In the genomic region with DNA sequence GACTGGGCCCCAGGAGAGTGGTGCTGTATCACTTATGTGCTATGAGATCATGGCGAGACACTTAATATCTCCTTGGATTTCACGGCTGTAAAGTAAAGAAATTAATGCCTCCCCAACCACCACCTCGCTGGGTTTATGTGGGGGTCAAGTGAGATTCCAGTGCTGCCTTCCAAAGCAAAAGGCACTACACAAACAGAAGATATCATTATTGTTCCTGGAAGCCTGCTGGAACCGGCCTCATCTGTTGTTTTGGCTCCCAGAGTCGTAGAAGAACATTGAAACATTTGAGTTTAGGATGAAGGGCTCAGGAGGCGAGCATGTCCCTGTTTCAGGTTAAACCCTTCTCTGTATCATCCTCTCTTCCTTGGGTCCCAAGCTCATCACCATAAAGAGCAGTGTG, we compare ENCODE assay signal across 27 mouse cellular contexts.
A peak's percentile ranks its signal among the peaks of the same experiment; 100 is the strongest.
DNase-seq lines count a peak whose midpoint lies in the region; ATAC-seq lines count a peak whose summit lies in the region.
"Had no signal": no experiment of that assay in that cellular context is flagged by ENCODE, and none has a peak within 500 bp of the region (broad histone marks: within the 10 kb centered on the region; RNA-seq: fewer than 3 reads in every experiment).

No protein-coding gene starts in this region.

- H3K9me3 ChIP-seq in embryonic facial prominence, embryonic 14.5 days (ENCODE audit: control insufficient read depth, low read length): no peaks in the 10 kb centered on the region
- H3K9me3 ChIP-seq in embryonic facial prominence, embryonic 10.5 days: no peaks in the 10 kb centered on the region
- no peaks in the 10 kb centered on the region for H3K9me3 ChIP-seq in heart, embryonic 15.5 days (replicated peaks)
- H3K9me3 ChIP-seq in midbrain, embryonic 11.5 days (ENCODE audit: control insufficient read depth, low read length): no peaks in the 10 kb centered on the region
- no peaks in the 10 kb centered on the region for H3K9me3 ChIP-seq in midbrain, embryonic 15.5 days
- H3K9me3 ChIP-seq: hindbrain, embryonic 15.5 days; neural tube, embryonic 15.5 days had no signal

- no peak overlapping the region for H3K4me2 ChIP-seq in embryonic facial prominence, embryonic 14.5 days (ENCODE audit: low read depth, low read length)
- no peak overlapping the region for H3K4me2 ChIP-seq in heart, embryonic 15.5 days
- H3K4me2 ChIP-seq in midbrain, embryonic 11.5 days: no peak overlapping the region
- no peak overlapping the region for H3K4me2 ChIP-seq in midbrain, embryonic 15.5 days
- H3K4me2 ChIP-seq: hindbrain, embryonic 15.5 days; neural tube, embryonic 15.5 days had no signal

- H3K27me3 ChIP-seq in embryonic facial prominence, embryonic 14.5 days (replicated peaks; ENCODE audit: control insufficient read depth, insufficient read depth, low read length): no peaks in the 10 kb centered on the region
- H3K27me3 ChIP-seq in embryonic facial prominence, embryonic 10.5 days (replicated peaks; ENCODE audit: low read depth, poor library complexity, severe bottlenecking): no peaks in the 10 kb centered on the region
- H3K27me3 ChIP-seq in heart, embryonic 15.5 days: no peaks in the 10 kb centered on the region
- H3K27me3 ChIP-seq in midbrain, embryonic 11.5 days (ENCODE audit: control insufficient read depth, insufficient read depth, low read length): no peaks in the 10 kb centered on the region
- no peaks in the 10 kb centered on the region for H3K27me3 ChIP-seq in midbrain, embryonic 15.5 days (replicated peaks)
- H3K27me3 ChIP-seq: CH12.LX; hindbrain, embryonic 15.5 days; neural tube, embryonic 15.5 days had no signal

- H3K36me3 ChIP-seq in embryonic facial prominence, embryonic 14.5 days (ENCODE audit: control insufficient read depth, insufficient read depth, low read length): no peaks in the 10 kb centered on the region
- no peaks in the 10 kb centered on the region for H3K36me3 ChIP-seq in embryonic facial prominence, embryonic 10.5 days (replicated peaks)
- H3K36me3 ChIP-seq in heart, embryonic 15.5 days: no peaks in the 10 kb centered on the region
- no peaks in the 10 kb centered on the region for H3K36me3 ChIP-seq in midbrain, embryonic 11.5 days (ENCODE audit: control insufficient read depth, insufficient read depth, low read length)
- H3K36me3 ChIP-seq in midbrain, embryonic 15.5 days (replicated peaks): no peaks in the 10 kb centered on the region
- H3K36me3 ChIP-seq: hindbrain, embryonic 15.5 days; neural tube, embryonic 15.5 days had no signal

- DNase-seq in embryonic facial prominence, embryonic 14.5 days (ENCODE audit: low spot score): peak; percentile 45
- no peak for DNase-seq in embryonic facial prominence, embryonic 10.5 days (ENCODE audit: low spot score)
- DNase-seq in heart, postnatal 25 days (ENCODE audit: low spot score): no peak
- peak; percentile 31 for DNase-seq in midbrain, embryonic 11.5 days (ENCODE audit: low spot score, missing footprints)
- no peak for DNase-seq in adrenal gland, adult 2 months
- DNase-seq: adrenal gland, adult 8-10 months; cerebellum, adult 8-10 months; cerebellum, postnatal 25 days; gastrocnemius, postnatal 14 days; kidney, adult 18-20 months; kidney, postnatal 4 days; liver; lung, adult 2 months; lung, postnatal 10 days; midbrain, embryonic 14.5 days; retina, postnatal 1 day; right cerebral cortex, postnatal 14 days had no signal

- H3K4me3 ChIP-seq in embryonic facial prominence, embryonic 14.5 days (ENCODE audit: low read depth, low read length): no peak overlapping the region
- H3K4me3 ChIP-seq in embryonic facial prominence, embryonic 10.5 days: no peak overlapping the region
- H3K4me3 ChIP-seq in heart, embryonic 15.5 days: no peak overlapping the region
- H3K4me3 ChIP-seq in midbrain, embryonic 11.5 days (ENCODE audit: low read depth, low read length): no peak overlapping the region
- H3K4me3 ChIP-seq in midbrain, embryonic 15.5 days: no peak overlapping the region
- H3K4me3 ChIP-seq: hindbrain, embryonic 15.5 days; neural tube, embryonic 15.5 days had no signal

- WGBS in embryonic facial prominence, embryonic 14.5 days: 58% methylated on average over 6 of the region's 6 CpGs
- WGBS in embryonic facial prominence, embryonic 10.5 days: 76% methylated on average over 6 of the region's 6 CpGs
- WGBS in heart, embryonic 15.5 days: 49% methylated on average over 6 of the region's 6 CpGs
- 85% methylated on average over 6 of the region's 6 CpGs for WGBS in midbrain, embryonic 11.5 days
- WGBS in midbrain, embryonic 15.5 days: 76% methylated on average over 6 of the region's 6 CpGs

- H3K4me1 ChIP-seq in embryonic facial prominence, embryonic 14.5 days (ENCODE audit: control insufficient read depth, insufficient read depth, low read length): no peaks in the 10 kb centered on the region
- no peaks in the 10 kb centered on the region for H3K4me1 ChIP-seq in embryonic facial prominence, embryonic 10.5 days
- 0 out of 2 replicates have a peak, but pooled peaks cover 2% of the 10 kb centered on the region for H3K4me1 ChIP-seq in heart, embryonic 15.5 days (replicated peaks)
- H3K4me1 ChIP-seq in midbrain, embryonic 11.5 days (ENCODE audit: control insufficient read depth, insufficient read depth, low read length): no peaks in the 10 kb centered on the region
- no peaks in the 10 kb centered on the region for H3K4me1 ChIP-seq in midbrain, embryonic 15.5 days
- H3K4me1 ChIP-seq: hindbrain, embryonic 15.5 days; neural tube, embryonic 15.5 days had no signal

- no peak; the same call in 1 of the 2 replicates for ATAC-seq in embryonic facial prominence, embryonic 14.5 days (ENCODE audit: low read depth)
- ATAC-seq in heart, embryonic 15.5 days (replicated peaks; ENCODE audit: insufficient number of reproducible peaks, insufficient read depth, low FRiP score, low read depth): peak; percentile 43; the same call in 1 of the 2 replicates
- ATAC-seq in midbrain, embryonic 11.5 days (ENCODE audit: low FRiP score): no peak
- ATAC-seq in midbrain, embryonic 15.5 days (replicated peaks): no peak
- ATAC-seq: activated CD4-positive, CD25-positive, alpha-beta regulatory T cell, adult 4 months; forebrain, embryonic 14.5 days; inflammation-experienced regulatory T-cells, adult 6 months had no signal

- no peak overlapping the region for H3K9ac ChIP-seq in embryonic facial prominence, embryonic 14.5 days (ENCODE audit: low read depth, low read length)
- no peak overlapping the region for H3K9ac ChIP-seq in heart, embryonic 15.5 days
- no peak overlapping the region for H3K9ac ChIP-seq in midbrain, embryonic 11.5 days (ENCODE audit: low read length)
- no peak overlapping the region for H3K9ac ChIP-seq in midbrain, embryonic 15.5 days
- H3K9ac ChIP-seq: hindbrain, embryonic 15.5 days; liver, embryonic 14.5 days; neural tube, embryonic 15.5 days had no signal

- peak overlapping the region; percentile 13; the same call in 1 of the 2 replicates for H3K27ac ChIP-seq in embryonic facial prominence, embryonic 14.5 days (replicated peaks; ENCODE audit: low read depth, low read length)
- H3K27ac ChIP-seq in embryonic facial prominence, embryonic 10.5 days (replicated peaks): no peak overlapping the region
- H3K27ac ChIP-seq in heart, embryonic 15.5 days: peak overlapping the region; percentile 36; the same call in 1 of the 2 replicates
- H3K27ac ChIP-seq in midbrain, embryonic 11.5 days (ENCODE audit: low read depth, low read length): no peak overlapping the region
- no peak overlapping the region for H3K27ac ChIP-seq in midbrain, embryonic 15.5 days
- H3K27ac ChIP-seq: hindbrain, embryonic 15.5 days; liver, embryonic 14.5 days; macrophage; neural tube, embryonic 15.5 days had no signal

- intact Hi-C loops in heart, postnatal 25 days (cut with DNase I): no loop called here

Comparison
In these comparisons a context has a peak if more than half of its experiments do, and no peak if none do; other contexts are left out.
1. DNase-seq: peak in embryonic facial prominence, embryonic 14.5 days (single experiment) and midbrain, embryonic 11.5 days (single experiment); none in embryonic facial prominence, embryonic 10.5 days (single experiment), heart, postnatal 25 days (single experiment) and adrenal gland, adult 2 months (single experiment).
2. H3K27ac ChIP-seq: peak in embryonic facial prominence, embryonic 14.5 days (single experiment) and heart, embryonic 15.5 days (single experiment); none in embryonic facial prominence, embryonic 10.5 days (single experiment), midbrain, embryonic 11.5 days (single experiment) and midbrain, embryonic 15.5 days (single experiment).